Mouse (Mus musculus) midbrain, embryonic 13.5 days (tissue): ENCODE measurements around the gene Dnajb13. TPM values are rescaled to one million over a fixed set of nuclear protein-coding genes. Genes with fewer than 3 reads are reported as not detected.

Experiments
- ATAC-seq: fragments of 200-750 bp; cut with Nextera tagmentation; 2 replicates; pipeline ENCODE4 v1.8.0; 2017; ENCODE audit warnings: mild to moderate bottlenecking, moderate TSS enrichment, moderate library complexity
- H3K27ac ChIP-seq: fragments of 300-500 bp; sonication (generic); 2 replicates; pipeline ENCODE4 v1.5.1; 2015; ENCODE audit warnings: inconsistent platforms, mild to moderate bottlenecking, moderate library complexity
- H3K27me3 ChIP-seq: fragments of 300-500 bp; sonication (generic); 2 replicates; pipeline ENCODE4 v1.6.1; 2015; ENCODE audit warnings: mild to moderate bottlenecking, inconsistent platforms
- H3K36me3 ChIP-seq: fragments of 300-500 bp; sonication (generic); 2 replicates; pipeline ENCODE4 v1.6.1; 2015; ENCODE audit warnings: mild to moderate bottlenecking, inconsistent platforms
- H3K4me1 ChIP-seq: fragments of 300-500 bp; sonication (generic); replicated peaks from 2 replicates; pipeline ENCODE4 v1.6.1; 2015; ENCODE audit warnings: inconsistent platforms
- H3K4me2 ChIP-seq: fragments of 300-500 bp; sonication (generic); replicated peaks from 2 replicates; pipeline ENCODE4 v1.6.1; 2015; ENCODE audit warnings: moderate library complexity, mild to moderate bottlenecking, inconsistent platforms
- H3K4me3 ChIP-seq: fragments of 300-500 bp; sonication (generic); replicated peaks from 2 replicates; pipeline ENCODE4 v1.5.1; 2015; ENCODE audit warnings: mild to moderate bottlenecking, inconsistent platforms
- H3K9ac ChIP-seq: fragments of 300-500 bp; sonication (generic); replicated peaks from 2 replicates; pipeline ENCODE4 v1.6.1; 2015; ENCODE audit warnings: mild to moderate bottlenecking, inconsistent platforms
- H3K9me3 ChIP-seq: fragments of 300-500 bp; sonication (generic); 2 replicates; pipeline ENCODE4 v1.6.1; 2016; ENCODE audit warnings: mild to moderate bottlenecking, inconsistent platforms
- WGBS: fragments of 180-500 bp; shearing (Covaris S2); methylation state at CpG from one replicate; pipeline ENCODE4 v1.1.7; 2015; 5-methylcytosine and 5-hydroxymethylcytosine counted together
- polyA plus RNA-seq: library from polyadenylated mRNA; unstranded; fragments of >200 nt; fragmentation: Nextera tagmentation; extraction: Ambion mirVana; gene quantifications from 2 replicates; pipeline ENCODE4 v1.2.1, GENCODE M21; 2015

The Dnajb13 gene
- polyA plus RNA-seq, 1 experiment from 2014 or later: 3.2 TPM

- Histone ChIP-seq H3K9ac (no peak overlapping the region), H3K4me2 (no peak overlapping the region), H3K9me3 (no peaks in the 10 kb centered on the region), H3K4me1 (0 out of 2 replicates have a peak, but pooled peaks cover 4% of the 10 kb centered on the region), H3K27ac (no peak overlapping the region), H3K27me3 (no peaks in the 10 kb centered on the region), H3K36me3 (no peaks in the 10 kb centered on the region), H3K4me3 (no peak overlapping the region)
- WGBS: 85% methylated on average over 13 of the region's 13 CpGs
- ATAC-seq: no peak
These were observed 9.8 kb downstream of the Dnajb13 start for GRCm38 (mm10) chr7:100504740-100505487.

DNA sequence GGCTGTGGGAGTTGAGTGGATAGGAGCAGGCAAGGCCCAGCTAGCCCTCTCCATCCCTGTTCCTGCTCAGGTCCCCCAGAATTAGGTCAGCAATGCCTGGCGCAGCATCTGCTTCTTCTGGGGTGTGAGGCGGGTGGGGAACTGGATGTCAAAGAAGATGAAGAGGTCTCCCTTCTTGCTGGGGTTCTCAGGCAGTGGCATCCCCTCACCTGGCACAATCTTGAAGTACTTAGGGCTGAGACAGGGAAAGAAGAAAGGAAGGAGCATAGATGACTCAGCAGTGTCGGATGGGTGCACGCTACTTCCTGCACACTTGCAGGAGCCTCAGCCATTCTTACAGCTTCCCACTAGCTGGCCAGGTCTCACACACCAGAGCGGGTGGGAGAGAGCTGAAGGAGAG, 11.7 kb downstream of the Dnajb13 start:
- WGBS: 88% methylated on average over 5 of the region's 5 CpGs
- 0 out of 2 replicates have a peak, but pooled peaks cover 4% of the 10 kb centered on the region for H3K4me1 ChIP-seq
- H3K4me2 ChIP-seq: no peak overlapping the region
- H3K27ac ChIP-seq: no peak overlapping the region
- peaks cover 7% of the 10 kb centered on the region; the same call in 1 of the 2 replicates for H3K36me3 ChIP-seq
- no peak overlapping the region for H3K4me3 ChIP-seq
- no peaks in the 10 kb centered on the region for H3K9me3 ChIP-seq
- no peaks in the 10 kb centered on the region for H3K27me3 ChIP-seq
- H3K9ac ChIP-seq: no peak overlapping the region
- ATAC-seq: no peak

- Histone ChIP-seq H3K36me3 (peaks cover 7% of the 10 kb centered on the region; the same call in 1 of the 2 replicates), H3K9ac (no peak overlapping the region), H3K27me3 (no peaks in the 10 kb centered on the region), H3K4me2 (no peak overlapping the region), H3K9me3 (no peaks in the 10 kb centered on the region), H3K4me1 (0 out of 2 replicates have a peak, but pooled peaks cover 4% of the 10 kb centered on the region), H3K4me3 (no peak overlapping the region), H3K27ac (no peak overlapping the region)
- WGBS: 83% methylated on average over 7 of the region's 7 CpGs
- ATAC-seq: no peak
These were observed 12.3 kb downstream of the Dnajb13 start for GRCm38 (mm10) chr7:100502374-100502922.

DNA sequence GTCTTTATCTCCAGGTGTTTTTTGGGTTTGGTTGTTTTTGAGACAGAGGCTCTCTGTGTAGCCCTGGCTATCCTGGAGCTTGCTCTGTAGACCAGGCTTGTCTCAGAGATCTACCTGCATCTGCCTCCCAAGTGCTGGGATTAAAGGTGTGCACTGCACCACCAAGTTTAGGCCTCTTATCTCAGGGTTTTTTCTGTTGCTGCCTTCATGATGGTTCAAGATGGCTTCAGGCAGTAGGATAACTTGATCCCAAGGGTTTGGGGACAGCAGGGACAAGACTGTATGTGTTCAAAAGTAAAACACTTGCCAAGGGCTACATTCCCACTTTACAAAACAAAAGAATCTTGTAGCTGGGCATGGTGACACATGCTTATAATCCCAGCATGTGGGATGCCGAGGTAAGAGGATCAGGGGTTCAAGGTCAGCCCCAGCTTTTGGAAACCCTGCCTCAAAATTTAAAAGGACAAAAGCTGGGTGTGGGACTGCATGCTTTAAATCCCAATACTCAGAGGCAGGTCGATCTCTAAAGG, 12.9 kb downstream of the Dnajb13 start:
- Histone ChIP-seq H3K36me3 (peaks cover 7% of the 10 kb centered on the region; the same call in 1 of the 2 replicates), H3K4me2 (no peak overlapping the region), H3K9ac (no peak overlapping the region), H3K9me3 (no peaks in the 10 kb centered on the region), H3K27ac (no peak overlapping the region), H3K4me3 (no peak overlapping the region), H3K4me1 (peaks cover 4% of the 10 kb centered on the region; the same call in 1 of the 2 replicates), H3K27me3 (no peaks in the 10 kb centered on the region)
- ATAC-seq: no peak
- WGBS: 78% methylated on average over 2 of the region's 2 CpGs

- 73% methylated on average over 6 of the region's 6 CpGs for WGBS
- H3K27me3 ChIP-seq: no peaks in the 10 kb centered on the region
These were observed 13.5 kb downstream of the Dnajb13 start for GRCm38 (mm10) chr7:100501027-100501843.

GRCm38 (mm10) chr7:100500276-100500977, 14.3 kb downstream of the Dnajb13 start:
- no peaks in the 10 kb centered on the region for H3K9me3 ChIP-seq
- ATAC-seq: no peak
- H3K4me1 ChIP-seq: peaks cover 17% of the 10 kb centered on the region
- 71% methylated on average over 16 of the region's 16 CpGs for WGBS
- H3K4me3 ChIP-seq: no peak overlapping the region
- no peaks in the 10 kb centered on the region for H3K27me3 ChIP-seq
- no peak overlapping the region for H3K27ac ChIP-seq
- H3K4me2 ChIP-seq: no peak overlapping the region
- no peak overlapping the region for H3K9ac ChIP-seq
- H3K36me3 ChIP-seq: peaks cover 7% of the 10 kb centered on the region; the same call in 1 of the 2 replicates

More at GRCm38 (mm10) chr7:100501027-100501843, 13.5 kb downstream of the Dnajb13 start:
- Histone ChIP-seq H3K9me3 (no peaks in the 10 kb centered on the region), H3K4me3 (no peak overlapping the region), H3K36me3 (peaks cover 7% of the 10 kb centered on the region; the same call in 1 of the 2 replicates), H3K27ac (no peak overlapping the region), H3K4me1 (peaks cover 9% of the 10 kb centered on the region), H3K4me2 (no peak overlapping the region), H3K9ac (no peak overlapping the region)
- no peak for ATAC-seq

- no peak for ATAC-seq
- H3K27ac ChIP-seq: no peak overlapping the region
- no peak overlapping the region for H3K4me2 ChIP-seq
- H3K4me3 ChIP-seq: no peak overlapping the region
- peaks cover 25% of the 10 kb centered on the region for H3K4me1 ChIP-seq
- no peaks in the 10 kb centered on the region for H3K27me3 ChIP-seq
- H3K36me3 ChIP-seq: peaks cover 7% of the 10 kb centered on the region; the same call in 1 of the 2 replicates
- no peak overlapping the region for H3K9ac ChIP-seq
- no peaks in the 10 kb centered on the region for H3K9me3 ChIP-seq
These were observed 15.3 kb downstream of the Dnajb13 start for GRCm38 (mm10) chr7:100499465-100499864.

DNA sequence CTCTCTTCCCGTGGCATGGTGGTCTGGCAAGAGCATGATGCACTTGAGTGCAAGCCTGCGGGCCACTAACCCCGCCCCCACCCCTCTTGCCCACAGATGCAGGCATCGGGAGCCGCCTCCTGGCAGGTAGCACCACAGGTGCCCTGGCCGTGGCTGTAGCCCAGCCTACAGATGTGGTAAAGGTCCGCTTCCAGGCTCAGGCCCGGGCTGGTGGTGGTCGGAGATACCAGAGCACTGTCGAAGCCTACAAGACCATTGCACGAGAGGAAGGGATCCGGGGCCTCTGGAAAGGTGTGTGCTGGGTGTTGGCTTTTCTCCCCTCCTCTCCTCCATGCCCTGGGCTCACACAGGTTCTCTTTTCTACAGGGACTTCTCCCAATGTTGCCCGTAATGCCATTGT, 16.8 kb downstream of the Dnajb13 start:
- H3K9me3 ChIP-seq: no peaks in the 10 kb centered on the region
- H3K4me3 ChIP-seq: no peak overlapping the region
- no peak for ATAC-seq
- H3K9ac ChIP-seq: no peak overlapping the region
- H3K27me3 ChIP-seq: 0 out of 2 replicates have a peak, but pooled peaks cover 1% of the 10 kb centered on the region
- H3K4me2 ChIP-seq: no peak overlapping the region
- WGBS: 89% methylated on average over 11 of the region's 13 CpGs
- no peak overlapping the region for H3K27ac ChIP-seq
- H3K36me3 ChIP-seq: peaks cover 7% of the 10 kb centered on the region; the same call in 1 of the 2 replicates
- H3K4me1 ChIP-seq: peaks cover 40% of the 10 kb centered on the region

- Histone ChIP-seq H3K4me2 (no peak overlapping the region), H3K27me3 (peaks cover 6% of the 10 kb centered on the region; the same call in 1 of the 2 replicates), H3K36me3 (peaks cover 7% of the 10 kb centered on the region; the same call in 1 of the 2 replicates), H3K9ac (no peak overlapping the region), H3K9me3 (no peaks in the 10 kb centered on the region), H3K4me3 (no peak overlapping the region), H3K27ac (no peak overlapping the region), H3K4me1 (peaks cover 44% of the 10 kb centered on the region)
- WGBS: 86% methylated on average over 4 of the region's 4 CpGs
- ATAC-seq: no peak
These were observed 17.4 kb downstream of the Dnajb13 start for GRCm38 (mm10) chr7:100497402-100497801.

GRCm38 (mm10) chr7:100496791-100497190, 18.0 kb downstream of the Dnajb13 start:
- Histone ChIP-seq H3K27ac (no peak overlapping the region), H3K9ac (no peak overlapping the region), H3K36me3 (peaks cover 7% of the 10 kb centered on the region; the same call in 1 of the 2 replicates), H3K9me3 (no peaks in the 10 kb centered on the region), H3K27me3 (peaks cover 8% of the 10 kb centered on the region; the same call in 1 of the 2 replicates), H3K4me1 (peaks cover 44% of the 10 kb centered on the region), H3K4me2 (no peak overlapping the region), H3K4me3 (no peak overlapping the region)
- 96% methylated on average over 9 of the region's 9 CpGs for WGBS
- no peak for ATAC-seq

GRCm38 (mm10) chr7:100496371-100496770, 18.4 kb downstream of the Dnajb13 start:
- Histone ChIP-seq H3K27me3 (peaks cover 9% of the 10 kb centered on the region; the same call in 1 of the 2 replicates), H3K4me1 (peaks cover 44% of the 10 kb centered on the region), H3K36me3 (peaks cover 7% of the 10 kb centered on the region; the same call in 1 of the 2 replicates), H3K27ac (peak overlapping the region; percentile 78), H3K4me2 (peak overlapping the region; percentile 33; the same call in 1 of the 2 replicates), H3K9me3 (no peaks in the 10 kb centered on the region), H3K4me3 (no peak overlapping the region), H3K9ac (0 out of 2 replicates have a peak overlapping the region, but pooled peaks have one; percentile 32)
- 89% methylated on average over 6 of the region's 6 CpGs for WGBS
- no peak for ATAC-seq
